Mouse (Mus musculus) G1E (cell line): ENCODE measurements at regions not wholly inside any gene's neighbourhood (a gene's known extent, or its start where the extent isn't known, plus 50 kb on each side); places are given as distances from the start of the nearest gene placed in this dataset.

Experiments used
- CTCF ChIP-seq: IDR thresholded peaks from 2 replicates; pipeline ENCODE4 v1.5.1; 2012; ENCODE audit warnings: low read depth, low read length, inconsistent platforms, mixed read lengths
- GATA1 ChIP-seq: IDR thresholded peaks from 2 replicates; pipeline ENCODE4 v1.6.1; 2012; ENCODE audit warnings: borderline replicate concordance, low read length, inconsistent platforms, mixed read lengths
- GATA2 ChIP-seq: IDR thresholded peaks from 2 replicates; pipeline ENCODE4 v1.6.1; 2012; ENCODE audit warnings: low read depth, low read length, inconsistent platforms, borderline replicate concordance

DNA sequence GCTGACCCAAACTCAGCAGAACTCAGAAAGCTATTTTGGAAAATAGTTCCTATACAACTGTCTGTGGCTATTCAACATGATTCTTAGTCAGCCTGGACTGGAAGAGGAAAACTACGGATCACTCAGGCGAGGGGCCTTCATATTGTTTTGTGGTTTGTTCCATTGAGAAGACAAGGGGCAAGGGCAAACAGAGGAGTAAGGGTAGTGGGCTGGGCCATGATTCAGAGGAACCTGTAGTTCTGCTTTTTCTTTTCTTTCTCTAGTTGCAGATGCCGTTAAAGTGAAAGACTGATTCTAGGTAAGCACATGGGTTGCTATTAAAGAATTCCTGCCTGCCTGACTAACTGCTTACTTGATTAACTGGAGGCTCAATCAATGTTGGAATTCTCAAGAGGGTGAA, 129.8 kb upstream of the Teddm2 start:
- TF ChIP-seq CTCF (no peak), GATA1 (no peak), GATA2 (no peak)
